Mouse (Mus musculus) cortical plate, adult 2 months (tissue): ENCODE results near the gene Cracr2a.

Source experiments
- CTCF ChIP-seq: fragments of 200-500 bp; IDR thresholded peaks from 2 replicates; pipeline ENCODE4 v1.5.1; 2011; ENCODE audit warnings: mild to moderate bottlenecking, control low read depth, low read length; ENCODE audit not compliant: insufficient read depth; ENCODE audit errors: extremely low read depth
- POLR2A ChIP-seq: fragments of 200-500 bp; IDR thresholded peaks from 2 replicates; pipeline ENCODE4 v1.6.1; 2011; ENCODE audit warnings: mild to moderate bottlenecking, low read length, control low read depth; ENCODE audit not compliant: insufficient read depth; ENCODE audit errors: extremely low read depth

- no peak for TF ChIP-seq CTCF
- no peak for TF ChIP-seq POLR2A
These were observed 27.4 kb upstream of the Cracr2a start for GRCm38 (mm10) chr6:127533766-127534165.
